Mouse (Mus musculus) kidney, postnatal 36 days (tissue): ENCODE measurements at regions not wholly inside any gene's neighbourhood (a gene's known extent, or its start where the extent isn't known, plus 50 kb on each side); places are given as distances from the start of the nearest gene placed in this dataset.
"Not testable (repeated sequence)": the region's sequence is repeated elsewhere in the genome, so short reads cannot be mapped to it uniquely, and the experiment has no call there.

ENCODE experiments used
- DNase-seq, 2 experiments: peaks; one replicate each; pipeline ENCODE4 v3.0.0; 2021 to 2022; ENCODE audit warnings: mixed read lengths in 2 of 2

DNA sequence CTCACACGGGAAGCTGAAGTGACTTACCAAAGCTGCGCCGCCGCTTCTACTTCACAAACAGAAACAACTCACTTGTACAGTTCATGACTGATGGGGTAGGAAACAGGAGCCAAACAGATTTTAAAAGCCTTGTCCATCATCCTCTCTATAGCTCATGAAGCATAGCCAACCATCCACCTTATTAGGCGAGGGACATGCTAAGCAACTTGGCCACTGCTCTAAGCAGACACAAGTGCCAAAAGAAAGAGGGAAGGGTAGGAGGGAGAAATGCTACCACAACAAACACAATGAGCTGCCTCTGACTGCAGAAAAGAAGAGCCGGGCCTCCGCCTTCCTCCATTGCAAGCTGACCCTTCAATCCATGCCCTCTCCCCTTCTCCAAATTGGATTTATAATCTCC lies 179.9 kb downstream of the Dhx15 start:
- DNase-seq, result no peak

DNA sequence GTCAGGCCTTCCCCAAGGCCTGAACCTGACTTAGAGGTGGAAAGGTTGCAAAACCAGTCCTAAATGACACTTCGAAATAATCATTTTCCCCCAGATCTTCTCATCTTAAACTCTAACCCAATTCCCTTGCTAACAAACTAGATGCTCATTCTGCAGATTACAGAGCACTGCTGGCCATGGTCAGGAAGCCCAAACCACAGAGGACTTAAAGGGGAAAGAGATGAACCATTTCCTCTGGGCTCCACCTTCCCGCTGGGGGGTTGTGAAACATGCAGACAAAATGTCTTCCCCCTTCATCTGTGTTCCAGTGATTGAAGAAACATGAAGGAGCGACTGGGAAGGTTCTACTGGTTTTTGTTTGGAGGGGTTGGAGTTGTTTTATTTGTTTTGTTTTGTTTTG lies 181.4 kb downstream of the Dhx15 start:
- no peak for DNase-seq

DNA sequence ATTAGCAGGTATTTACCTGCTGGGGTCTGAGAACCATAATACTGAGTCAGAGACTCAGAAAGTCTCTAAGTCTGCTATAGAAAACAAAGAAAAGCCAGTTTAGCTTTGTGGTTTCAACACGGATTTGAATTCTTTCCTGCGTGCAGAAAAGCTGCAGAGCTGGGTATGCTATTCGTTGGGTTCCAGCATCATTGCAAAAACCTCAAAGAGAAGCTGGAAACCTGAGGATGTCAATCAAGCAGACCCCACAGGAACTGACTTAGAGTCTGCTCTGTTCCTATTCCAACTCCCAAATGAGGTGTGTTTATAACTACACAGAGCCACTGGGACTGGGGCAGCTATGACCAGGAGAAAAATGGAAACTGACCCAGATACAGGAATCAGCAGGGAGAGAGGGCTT lies 183.5 kb downstream of the Dhx15 start:
- DNase-seq, result no peak

DNA sequence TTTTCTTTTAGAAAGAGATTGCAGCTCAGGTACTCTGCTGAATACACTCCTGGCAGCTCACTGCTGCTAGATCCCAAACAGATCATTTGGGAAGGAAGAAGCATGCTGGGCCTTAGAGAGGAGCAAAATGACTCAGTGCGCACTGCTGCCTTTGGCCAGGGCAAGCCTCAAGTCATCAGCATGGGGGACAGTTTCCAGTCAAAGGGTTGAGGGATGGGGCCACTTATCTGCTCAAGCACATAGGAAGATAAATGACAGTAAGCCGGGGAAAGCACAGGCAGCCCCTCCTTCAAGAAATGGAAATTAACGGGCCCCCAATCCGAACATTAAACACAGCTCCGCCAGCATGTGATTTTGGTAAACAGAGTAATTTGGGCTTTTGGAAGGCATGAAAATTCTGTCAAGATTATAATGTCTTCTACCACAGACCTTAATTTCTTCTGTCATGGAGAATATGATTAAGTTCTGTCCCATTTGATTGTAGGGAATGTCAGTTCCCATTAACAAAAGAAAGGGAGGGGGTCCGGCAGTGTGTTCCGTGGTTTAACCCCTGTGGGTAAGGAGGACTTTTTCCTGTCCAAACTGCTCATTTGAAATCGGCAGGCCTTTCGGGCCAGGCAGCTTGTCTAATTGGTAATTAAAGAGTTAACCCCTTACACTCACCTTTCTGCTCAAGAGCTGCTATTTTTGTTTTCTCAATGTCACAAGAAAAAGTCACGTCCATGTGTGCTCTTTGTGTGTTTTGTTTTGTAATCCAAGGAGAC lies 199.3 kb downstream of the Dhx15 start:
- DNase-seq, result no peak

DNA sequence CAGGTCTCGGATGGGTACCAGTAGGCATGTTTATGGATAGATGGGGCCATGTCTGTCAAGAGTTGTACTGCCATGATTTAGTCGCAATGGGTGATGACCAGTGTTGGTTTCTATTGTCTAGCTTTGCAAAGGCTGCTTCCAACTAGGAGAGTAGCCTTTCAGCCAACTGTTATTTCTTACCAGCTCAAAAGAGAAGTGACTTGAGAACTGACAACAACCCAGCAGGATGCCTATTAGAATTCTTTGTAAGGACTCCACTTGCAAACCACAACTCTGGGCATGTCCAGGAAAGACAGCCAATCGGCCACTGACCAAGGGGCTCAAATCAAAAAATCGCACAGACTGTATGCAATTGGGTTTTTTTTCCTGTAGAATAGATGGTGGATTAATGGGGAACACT lies 200.9 kb downstream of the Dhx15 start:
- DNase-seq, result no peak

DNA sequence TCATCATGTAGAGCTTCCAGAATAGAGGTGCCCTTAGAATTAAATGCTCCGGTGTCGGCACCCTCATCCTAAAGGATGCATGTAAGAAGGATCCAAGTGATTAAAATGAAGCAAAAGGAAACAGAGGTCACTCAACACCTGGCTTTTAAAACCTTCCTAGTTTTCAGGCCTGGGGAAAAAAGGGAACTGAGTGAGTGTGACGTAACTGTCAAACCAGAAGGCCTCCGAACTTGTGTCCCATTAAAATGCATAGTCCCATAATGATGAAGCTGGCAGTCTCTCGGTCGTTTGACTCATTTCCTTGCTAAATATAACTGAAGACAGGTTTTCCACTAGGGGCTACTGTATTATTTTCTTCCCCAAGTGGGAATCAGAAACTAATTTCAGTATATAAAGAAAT lies 201.4 kb downstream of the Dhx15 start:
- no peak for DNase-seq

DNA sequence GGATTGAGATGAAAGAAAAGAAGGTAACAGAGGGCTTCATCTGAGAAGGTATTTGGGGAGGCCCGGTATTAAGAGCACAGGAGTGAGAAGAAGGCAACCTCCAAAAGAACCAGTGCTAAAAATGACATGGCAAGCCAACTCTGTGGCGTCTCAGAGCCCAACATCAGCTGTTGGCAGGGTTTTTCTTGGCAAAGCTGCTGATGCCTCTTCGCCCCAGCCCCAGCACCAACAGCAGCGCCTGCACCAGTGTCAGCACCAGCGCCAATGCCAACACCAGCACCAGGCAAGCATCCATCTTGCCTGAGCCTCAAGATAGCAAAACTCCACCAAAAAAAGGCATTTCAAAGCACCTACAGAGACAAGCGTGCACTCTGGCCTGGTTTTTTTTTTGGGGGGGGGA lies 205.3 kb downstream of the Dhx15 start:
- DNase-seq, result no peak

DNA sequence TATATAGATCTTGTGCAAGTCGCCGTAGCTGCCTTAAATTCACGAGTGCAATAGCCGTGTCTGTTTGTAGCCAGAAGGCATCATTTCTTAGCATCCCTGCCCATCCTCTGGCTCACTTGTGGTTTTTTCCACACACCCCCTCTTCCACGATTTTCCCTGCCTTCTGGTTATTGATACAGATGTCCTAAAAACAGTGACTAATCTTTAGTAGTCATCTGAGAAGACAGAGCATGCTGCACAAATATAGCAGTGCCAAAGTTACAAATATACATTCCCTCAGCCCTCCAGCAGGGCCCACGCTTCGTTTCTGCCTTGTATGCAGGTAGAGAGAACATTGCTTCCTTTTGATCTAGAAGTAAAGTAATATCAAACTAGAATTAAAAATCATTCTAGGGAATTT lies 207.5 kb downstream of the Dhx15 start:
- no peak for DNase-seq

DNA sequence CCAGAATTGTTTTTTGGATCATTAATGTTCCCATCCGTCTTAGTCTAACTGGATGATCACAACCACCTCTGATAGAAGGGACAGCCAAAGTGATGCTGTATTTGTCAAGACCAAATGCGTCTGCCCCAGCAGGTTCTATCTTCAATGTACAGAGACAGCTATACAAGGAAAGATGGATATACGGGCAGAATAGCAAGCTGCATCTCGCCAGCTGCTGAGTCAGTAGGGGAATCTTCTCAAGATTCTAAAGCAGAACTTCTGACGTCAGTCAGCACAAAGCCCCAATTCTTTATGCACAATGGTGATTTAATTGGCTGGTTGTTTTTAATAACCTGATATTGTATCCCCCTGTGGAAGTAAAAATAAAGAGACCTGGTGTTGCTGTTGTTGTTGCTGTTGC lies 209.4 kb downstream of the Dhx15 start:
- DNase-seq, result no peak

DNA sequence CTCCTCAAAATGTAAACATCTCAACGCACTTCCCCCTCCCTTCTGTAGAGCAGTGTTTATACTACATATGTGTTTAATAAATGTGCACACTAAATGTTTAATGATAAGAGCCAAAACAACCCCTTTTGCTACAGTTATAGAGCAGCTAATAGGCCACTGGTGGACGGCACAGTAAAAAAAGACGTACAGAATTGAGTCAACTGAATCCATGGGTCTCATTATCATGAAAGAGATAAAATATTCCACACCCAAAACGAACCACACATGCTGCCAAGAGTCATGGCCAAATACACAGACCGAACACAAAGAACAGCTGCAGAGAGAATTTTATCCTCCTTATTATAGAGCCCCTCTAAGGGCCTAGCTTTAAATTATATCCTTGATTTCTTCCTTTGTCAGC lies 237.8 kb downstream of the Dhx15 start:
- DNase-seq, result no peak

DNA sequence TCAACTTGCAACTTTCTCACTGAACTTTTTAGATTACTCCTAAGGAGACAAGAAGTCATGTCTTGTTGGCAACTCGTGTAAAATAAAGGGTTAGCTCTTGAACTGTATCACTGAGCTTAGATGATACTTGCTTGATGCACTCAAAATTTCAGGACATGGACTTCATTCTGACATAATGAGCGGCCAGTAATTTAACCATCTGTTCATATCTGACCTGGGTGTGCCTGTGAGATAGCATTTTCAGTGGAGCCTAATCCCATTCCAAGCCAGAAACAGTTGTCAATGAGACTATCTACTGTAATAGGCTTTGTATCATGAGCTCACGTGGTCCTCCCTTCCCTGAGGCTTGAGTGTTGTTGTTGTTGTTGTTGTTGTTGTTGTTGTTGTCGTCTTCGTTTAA lies 240.3 kb downstream of the Dhx15 start:
- no peak for DNase-seq

DNA sequence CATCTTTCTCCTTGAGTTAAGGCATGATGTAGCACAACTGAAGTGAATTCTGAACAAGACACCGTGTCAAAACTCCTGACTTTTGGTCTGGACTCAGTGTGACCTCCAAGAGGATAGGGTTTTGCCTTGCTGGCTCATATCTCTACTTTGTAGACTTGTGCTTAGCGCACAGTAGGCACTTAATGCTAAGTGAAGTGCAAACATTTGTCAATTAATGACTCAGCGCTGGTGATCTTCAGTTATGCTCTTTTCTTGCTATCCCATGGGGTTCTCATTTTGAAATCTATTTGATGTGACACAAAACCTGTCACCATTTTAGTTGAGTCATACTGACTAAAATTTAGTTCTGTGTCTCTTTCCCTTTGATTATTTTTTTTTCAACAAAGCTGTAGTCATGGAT lies 244.3 kb downstream of the Dhx15 start:
- no peak for DNase-seq

DNA sequence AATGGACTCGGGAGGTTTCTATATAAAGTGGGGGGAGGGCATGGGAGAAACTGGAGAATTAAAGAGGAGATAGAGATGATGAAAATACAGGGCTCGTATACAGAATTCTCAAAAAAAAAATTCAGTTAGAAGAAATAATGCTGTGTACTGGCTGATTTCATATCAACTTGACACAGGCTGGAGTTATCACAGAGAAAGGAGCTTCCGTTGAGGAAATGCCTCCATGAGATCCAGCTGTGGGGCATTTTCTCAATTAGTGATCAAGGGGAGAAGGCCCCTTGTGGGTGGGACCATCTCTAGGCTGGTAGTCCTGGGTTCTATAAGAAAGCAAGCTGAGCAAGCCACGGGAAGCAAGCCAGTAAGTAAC lies 248.4 kb downstream of the Dhx15 start:
- DNase-seq, result not testable (repeated sequence)

DNA sequence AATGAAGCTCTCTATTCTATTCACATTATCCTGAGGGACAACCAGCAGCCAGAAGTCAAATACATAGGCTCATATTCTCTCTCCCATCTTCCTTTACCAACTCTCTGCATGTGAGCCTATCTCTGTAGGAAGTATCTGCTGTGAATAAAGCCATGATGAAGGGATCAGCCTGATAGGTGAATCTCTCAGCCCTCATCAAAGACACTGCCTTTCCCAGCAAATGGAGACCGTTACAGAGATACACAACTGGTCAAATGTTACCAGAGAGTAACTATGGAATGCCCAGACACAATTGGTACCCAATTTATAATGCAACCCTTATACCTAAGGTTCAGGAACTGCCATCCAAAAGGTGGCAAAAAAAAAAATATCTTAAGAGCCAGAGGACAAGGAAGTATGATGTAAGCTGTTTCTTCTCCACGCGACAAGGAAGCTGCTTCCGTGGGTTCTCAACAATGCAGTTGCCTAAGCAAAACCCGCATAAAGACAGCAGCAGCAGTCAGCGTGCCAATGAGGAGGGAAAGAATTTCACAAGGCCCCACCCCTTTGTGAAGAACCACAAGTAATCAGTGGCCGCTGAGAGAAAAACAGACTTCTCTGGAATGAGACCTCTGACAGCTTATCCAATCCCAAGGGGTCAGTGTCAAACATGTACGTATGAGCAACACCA lies 248.9 kb downstream of the Dhx15 start:
- no peak for DNase-seq

DNA sequence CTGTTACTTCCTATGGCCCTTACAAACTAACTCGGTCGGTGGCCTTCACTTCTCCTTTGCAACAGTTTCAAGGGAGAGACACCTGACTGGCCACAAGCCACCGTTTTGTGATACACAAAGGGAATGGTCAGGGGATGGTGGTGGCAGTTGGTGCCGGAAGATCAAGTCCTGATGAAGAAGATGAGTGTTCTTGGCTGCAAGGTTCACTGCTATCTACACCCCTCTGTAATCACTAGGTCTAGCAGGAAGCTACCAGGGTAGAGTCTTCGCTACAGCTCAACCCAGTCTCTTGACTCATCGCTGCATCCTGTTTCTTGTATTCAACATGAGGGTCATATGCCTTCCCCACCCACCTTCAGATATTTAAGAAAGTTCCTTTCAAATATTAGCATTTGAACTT lies 251.5 kb downstream of the Dhx15 start:
- DNase-seq, result no peak

DNA sequence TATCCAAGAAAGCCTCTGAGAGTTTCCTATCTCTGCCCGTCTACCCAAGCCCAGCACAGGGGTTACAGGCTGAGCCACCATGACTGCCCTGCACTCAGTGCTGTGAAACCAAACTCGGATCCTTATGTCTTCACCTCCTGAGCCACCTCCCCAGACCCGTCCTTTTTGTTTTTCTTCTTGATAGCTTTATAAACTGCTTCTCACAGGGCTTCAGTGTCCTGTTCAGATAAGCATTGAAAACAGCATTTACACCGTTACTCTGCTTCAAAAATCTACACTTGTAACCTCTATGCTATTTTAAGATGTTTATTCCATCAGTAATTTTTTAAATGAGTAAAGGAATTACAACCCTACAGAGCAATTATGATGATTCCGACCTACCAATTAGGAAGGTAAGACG lies 253.0 kb downstream of the Dhx15 start:
- DNase-seq, result no peak

DNA sequence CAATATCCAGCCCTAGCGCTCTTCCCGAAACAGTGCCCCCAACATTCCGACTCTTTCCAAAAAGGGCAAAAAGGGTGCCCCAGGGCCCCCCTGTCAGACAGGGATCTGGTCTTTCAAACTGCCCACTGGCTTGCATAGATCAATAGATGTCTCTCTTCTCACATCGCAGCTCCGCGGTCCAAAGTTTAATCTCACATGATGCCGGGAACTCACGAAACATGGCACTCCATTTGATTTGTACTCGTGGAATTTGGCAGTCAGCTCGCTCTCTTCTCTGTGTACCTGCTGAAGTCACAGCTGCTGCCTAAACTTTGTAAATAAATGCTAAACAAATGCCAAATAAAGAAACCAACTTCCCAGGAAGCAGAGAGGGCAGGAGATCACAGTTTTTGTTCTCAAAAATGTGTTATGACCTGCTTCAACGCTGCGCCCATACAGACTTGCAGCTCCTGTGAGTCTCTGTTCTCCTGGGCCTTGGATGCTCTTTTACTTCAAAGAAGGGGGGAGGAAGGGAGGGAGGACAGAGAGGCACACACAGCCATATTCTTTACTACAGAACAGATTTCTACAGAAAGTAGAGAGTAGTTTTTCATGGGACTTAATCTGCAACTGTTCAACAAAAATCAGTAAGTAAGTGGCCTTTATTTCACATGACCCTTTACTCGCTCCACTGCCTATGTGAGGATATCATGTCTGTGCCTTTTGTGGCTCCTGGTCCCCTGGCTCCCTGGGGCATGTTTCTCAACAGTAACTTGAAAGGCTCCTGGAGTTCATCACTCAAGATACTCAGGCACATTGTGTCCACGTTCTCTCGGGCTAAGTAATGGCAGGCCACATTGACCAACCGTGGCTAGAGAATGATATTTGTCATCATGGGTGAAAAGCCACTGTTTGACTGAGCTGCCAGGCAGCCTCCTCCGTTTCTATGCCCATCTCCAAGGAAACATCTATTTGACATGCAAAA lies 254.6 kb downstream of the Dhx15 start:
- DNase-seq, result no peak

DNA sequence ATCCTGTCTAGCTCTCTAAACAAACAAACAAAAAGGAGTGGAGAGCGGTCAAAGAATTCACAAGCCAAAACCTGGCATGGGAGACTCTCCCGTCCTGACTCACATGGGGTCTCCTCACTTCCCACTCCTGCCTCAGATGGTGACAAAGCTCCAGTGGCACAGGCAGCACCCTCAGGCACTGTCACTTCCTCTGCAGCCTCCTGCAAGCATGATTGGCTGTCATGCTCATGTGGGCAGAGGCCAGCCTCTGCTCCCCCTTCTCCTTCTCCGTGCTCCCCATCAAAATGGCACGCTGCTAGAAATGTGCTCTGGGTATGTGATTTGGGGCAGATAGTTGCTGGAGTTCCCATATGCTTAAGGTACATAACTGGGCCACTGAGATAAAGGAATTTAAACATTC lies 255.4 kb downstream of the Dhx15 start:
- no peak for DNase-seq

DNA sequence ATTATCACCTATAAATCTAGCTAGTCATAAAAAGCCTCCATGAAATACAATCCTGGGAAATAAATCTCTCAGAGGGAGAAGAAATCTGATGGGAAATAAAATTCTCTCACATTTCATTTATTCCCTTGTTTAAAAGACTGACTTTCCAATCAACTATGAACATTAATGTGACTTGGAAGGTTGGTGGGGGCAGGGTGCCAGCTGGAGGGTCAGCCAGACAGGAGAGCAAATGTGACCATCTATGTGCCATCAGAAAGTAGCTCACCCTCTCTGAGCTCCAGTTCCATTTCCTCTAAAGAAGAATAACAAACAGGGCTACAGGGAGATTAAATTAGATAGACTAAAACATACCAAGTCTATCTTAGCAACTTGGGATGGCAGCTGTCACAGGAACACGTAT lies 257.0 kb downstream of the Dhx15 start:
- no peak for DNase-seq

DNA sequence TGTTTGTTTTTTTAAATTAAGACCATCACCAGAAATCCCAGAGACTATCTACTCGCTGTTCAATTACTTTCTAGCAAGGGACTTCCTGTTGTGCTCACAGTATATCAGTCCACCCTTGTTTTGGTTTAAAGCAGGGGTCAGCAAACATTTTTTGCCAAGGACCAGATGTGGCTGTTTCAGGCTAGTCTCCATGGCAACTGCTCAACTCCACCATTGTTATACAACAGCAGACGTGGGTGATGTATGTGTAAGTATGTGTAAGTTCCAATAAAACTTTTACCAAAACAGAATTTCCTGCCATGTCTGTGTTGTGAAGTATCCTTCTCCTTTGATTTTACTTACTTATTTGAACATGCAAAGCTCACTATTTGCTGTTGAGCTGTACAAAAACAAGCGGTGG lies 259.9 kb downstream of the Dhx15 start:
- DNase-seq, result no peak

DNA sequence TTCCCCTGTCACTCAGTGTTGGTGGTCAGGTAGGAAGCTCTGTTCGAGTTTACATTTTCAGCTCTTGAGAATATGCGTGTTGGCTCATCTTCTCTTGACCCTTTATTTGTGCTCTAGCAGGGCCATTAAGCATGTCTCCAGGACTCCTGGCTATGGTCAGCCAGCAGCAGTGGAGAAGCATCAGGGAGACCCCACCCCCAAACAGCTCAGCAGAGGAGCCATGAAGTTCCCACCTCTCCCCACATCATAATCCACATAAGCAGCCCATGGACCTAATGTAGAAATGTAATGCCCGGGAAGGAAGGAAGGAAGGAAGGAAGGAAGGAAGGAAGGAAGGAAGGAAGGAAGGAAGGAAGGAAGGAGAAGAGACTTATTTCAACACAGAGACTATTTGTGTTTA lies 261.5 kb downstream of the Dhx15 start:
- no peak for DNase-seq

DNA sequence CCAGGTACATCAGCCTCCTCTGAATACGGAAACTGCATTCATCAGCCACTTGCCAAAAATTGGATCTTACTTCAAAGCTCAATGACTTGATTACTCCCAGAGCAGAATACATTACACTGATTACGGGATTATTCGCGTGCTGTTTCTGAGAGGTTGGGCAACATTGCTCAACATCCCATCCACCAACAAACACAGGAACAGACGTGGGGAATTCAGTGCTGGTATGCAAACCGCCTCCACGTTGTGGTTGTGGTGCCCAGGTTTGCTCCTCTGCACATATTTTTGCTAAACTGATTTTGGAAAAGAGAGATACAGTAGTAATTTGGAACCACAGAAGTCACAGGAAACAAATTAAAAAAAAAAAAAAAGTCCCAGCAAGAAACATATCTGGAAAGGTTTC lies 266.9 kb downstream of the Dhx15 start:
- no peak for DNase-seq

DNA sequence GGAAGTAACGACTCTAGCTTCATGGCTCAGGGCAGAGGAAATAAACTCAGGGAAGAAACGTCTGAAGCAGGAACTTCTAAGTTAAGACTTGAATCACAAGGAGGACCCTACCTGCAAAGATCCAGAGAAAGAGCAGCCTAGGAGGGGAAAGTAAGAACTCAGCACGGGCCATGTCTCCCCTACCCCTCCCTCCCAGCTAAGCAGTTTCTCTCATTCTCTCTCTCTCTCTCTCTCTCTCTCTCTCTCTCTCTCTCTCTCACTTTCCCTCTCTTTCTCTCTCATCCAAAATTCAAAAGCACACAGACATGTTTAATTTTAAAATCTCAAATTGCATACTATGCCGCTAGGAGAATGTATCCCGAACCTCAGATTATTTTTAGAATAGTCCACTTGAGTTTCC lies 267.3 kb downstream of the Dhx15 start:
- DNase-seq, result no peak

DNA sequence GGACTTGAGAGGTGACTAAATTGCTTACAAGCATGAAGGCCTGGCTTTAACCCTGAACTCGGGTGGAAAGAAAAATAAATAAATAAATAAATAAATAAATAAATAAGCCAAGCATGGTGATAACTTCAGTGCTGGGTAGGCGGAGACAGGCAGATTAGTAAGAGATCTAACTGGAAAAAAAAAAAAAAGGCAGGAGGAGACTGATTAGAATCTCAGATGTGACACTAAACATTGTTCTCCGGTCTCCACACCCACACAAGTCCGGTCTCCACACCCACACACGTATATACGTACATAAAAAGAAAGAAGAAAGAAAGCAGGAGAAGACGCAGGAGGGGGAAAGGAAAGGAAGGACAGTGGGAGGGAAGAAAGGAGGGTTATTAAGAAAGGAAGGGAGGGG lies 267.8 kb downstream of the Dhx15 start:
- no peak for DNase-seq
